Mouse (Mus musculus) midbrain, embryonic 14.5 days (tissue): ENCODE data around the gene Sec13. TPM values are rescaled to one million over a fixed set of nuclear protein-coding genes. Genes with fewer than 3 reads are reported as not detected.
A peak's percentile ranks its signal among the peaks of the same experiment; 100 is the strongest.

Source experiments
- ATAC-seq: fragments of 200-750 bp; cut with Nextera tagmentation; 2 replicates; pipeline ENCODE4 v1.8.0; 2017; ENCODE audit warnings: moderate number of reproducible peaks, moderate library complexity; ENCODE audit not compliant: low FRiP score, low TSS enrichment
- DNase-seq: peaks from one replicate; pipeline ENCODE4 v3.0.0-alpha.2; 2015
- H3K27ac ChIP-seq: fragments of 300-500 bp; sonication (generic); replicated peaks from 2 replicates; pipeline ENCODE4 v1.5.1; 2014; ENCODE audit warnings: mild to moderate bottlenecking, low read depth, low read length, moderate library complexity
- H3K27me3 ChIP-seq: fragments of 300-500 bp; sonication (generic); 2 replicates; pipeline ENCODE4 v1.6.1; 2014; ENCODE audit warnings: low read length, control low read depth, mixed read lengths; ENCODE audit not compliant: control insufficient read depth, insufficient read depth
- H3K36me3 ChIP-seq: fragments of 300-500 bp; sonication (generic); 2 replicates; pipeline ENCODE4 v1.6.1; 2014; ENCODE audit warnings: low read length, control low read depth; ENCODE audit not compliant: control insufficient read depth, insufficient read depth
- H3K4me1 ChIP-seq: fragments of 300-500 bp; sonication (generic); 2 replicates; pipeline ENCODE4 v1.6.1; 2014; ENCODE audit warnings: mild to moderate bottlenecking, antibody characterized with exemption, low read length, control low read depth; ENCODE audit not compliant: control insufficient read depth, insufficient read depth
- H3K4me2 ChIP-seq: fragments of 300-500 bp; sonication (generic); 2 replicates; pipeline ENCODE4 v1.6.1; 2014; ENCODE audit warnings: mild to moderate bottlenecking, low read length, moderate library complexity
- H3K4me3 ChIP-seq: fragments of 300-500 bp; sonication (generic); replicated peaks from 2 replicates; pipeline ENCODE4 v1.5.1; 2014; ENCODE audit warnings: low read depth, low read length
- H3K9ac ChIP-seq: fragments of 300-500 bp; sonication (generic); replicated peaks from 2 replicates; pipeline ENCODE4 v1.6.1; 2014; ENCODE audit warnings: mild to moderate bottlenecking, low read length, moderate library complexity
- H3K9me3 ChIP-seq: fragments of 300-500 bp; sonication (generic); 2 replicates; pipeline ENCODE4 v1.6.1; 2016; ENCODE audit warnings: low read length, control low read depth, mixed read lengths; ENCODE audit not compliant: control insufficient read depth
- WGBS: fragments of 180-500 bp; shearing (Covaris S2); extraction: QIAGEN DNeasy Blood & Tissue Kit; methylation state at CpG from one replicate; pipeline ENCODE4 v1.1.7; 2014; 5-methylcytosine and 5-hydroxymethylcytosine counted together
- polyA plus RNA-seq: library from polyadenylated mRNA; unstranded; fragments of >200 nt; fragmentation: Nextera tagmentation; extraction: Ambion mirVana; gene quantifications from 2 replicates; pipeline ENCODE4 v1.2.1, GENCODE M21; 2014

The Sec13 gene
- 205 and 211 TPM in 2 replicates for polyA plus RNA-seq

DNA sequence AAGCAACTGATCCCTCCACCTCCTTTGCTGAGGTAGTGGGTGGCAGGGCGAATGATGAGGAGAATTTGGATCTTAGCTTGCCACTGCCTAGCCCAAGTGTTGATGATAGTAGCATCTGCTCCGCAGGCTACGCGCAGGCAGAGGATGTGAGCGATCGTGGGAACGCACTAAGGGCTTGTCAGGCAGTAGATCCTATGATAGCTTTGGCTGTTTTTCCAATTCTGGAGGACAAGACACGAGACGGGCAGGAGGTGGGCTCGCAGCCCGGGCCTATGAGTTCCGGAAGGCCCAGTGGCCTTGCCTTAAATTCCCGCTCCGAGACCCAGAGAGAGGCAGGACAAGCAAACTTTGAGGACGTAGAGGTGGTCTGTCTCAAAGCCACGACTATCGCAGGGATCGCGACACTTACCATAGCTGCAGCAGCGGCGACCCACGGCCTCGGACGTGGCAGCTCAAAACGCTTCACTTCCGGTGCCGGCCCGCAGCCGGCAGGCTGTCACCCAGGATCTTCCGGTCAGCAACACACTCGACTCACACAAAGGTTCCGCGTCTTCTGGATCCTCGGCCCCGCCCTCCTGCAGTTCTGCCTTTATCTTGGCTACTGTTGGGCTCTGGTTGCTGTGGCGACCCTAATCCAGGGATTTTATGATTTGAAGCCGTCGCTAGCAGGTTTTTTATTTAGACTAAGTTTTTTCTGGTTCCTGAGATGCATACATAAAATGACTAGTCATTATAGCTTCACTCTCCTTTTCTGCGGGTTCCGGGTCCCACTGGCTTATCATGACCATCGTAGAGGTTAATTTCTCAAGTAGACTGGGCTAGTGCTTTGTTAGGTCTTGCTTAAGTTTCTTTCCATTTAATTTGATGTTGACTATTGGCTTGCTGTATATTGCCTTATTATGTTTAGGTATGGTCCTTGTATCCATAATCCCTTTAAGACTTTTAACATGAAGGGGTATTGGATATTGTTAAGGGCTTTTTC lies at the start of gene Sec13:
Sec13 (minus strand) TSS at position 508 of the 982 bp plus-strand sequence.
- Histone ChIP-seq H3K27ac (peak within 1 kb of the TSS; percentile 54), H3K27me3 (no peaks in the 10 kb centered on the region), H3K4me2 (peak within 1 kb of the TSS; percentile 90), H3K4me3 (peak within 1 kb of the TSS; percentile 80), H3K4me1 (peaks cover 9% of the 10 kb centered on the region), H3K9ac (peak within 1 kb of the TSS; percentile 81), H3K36me3 (peaks cover 27% of the 10 kb centered on the region), H3K9me3 (no peaks in the 10 kb centered on the region)
- DNase-seq (peak; percentile 96), ATAC-seq (peak; percentile 88)
- WGBS = 6% methylated on average over 41 of the region's 41 CpGs

DNA sequence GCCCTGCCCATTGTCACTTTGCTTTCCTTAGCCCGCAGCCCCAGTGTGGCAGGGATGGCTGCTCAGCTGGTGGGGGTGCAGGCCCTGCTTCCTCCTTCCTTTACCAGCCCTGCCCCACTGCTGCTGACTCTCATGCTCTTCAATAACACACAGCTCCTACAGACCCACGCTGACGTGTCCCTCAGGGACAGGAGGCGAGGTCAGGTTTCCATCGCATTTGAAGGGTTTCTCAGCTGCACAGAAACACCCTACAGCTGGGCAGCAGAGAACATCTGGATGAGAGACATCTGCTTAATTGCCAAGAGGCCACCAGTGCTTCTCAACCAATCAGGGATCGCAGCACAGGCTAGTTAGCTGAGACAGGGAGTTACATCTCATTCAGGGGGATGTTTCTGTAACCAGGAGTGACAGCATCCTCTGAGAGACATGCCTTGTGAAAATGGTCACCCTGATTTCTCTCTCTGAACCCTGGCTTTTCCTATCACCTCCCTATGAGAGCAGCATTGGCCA lies 47.0 kb upstream of the Sec13 start:
- Histone ChIP-seq H3K9me3 (no peaks in the 10 kb centered on the region), H3K4me1 (no peaks in the 10 kb centered on the region), H3K27me3 (no peaks in the 10 kb centered on the region), H3K9ac (no peak overlapping the region), H3K4me3 (no peak overlapping the region), H3K36me3 (peaks cover 18% of the 10 kb centered on the region), H3K27ac (no peak overlapping the region), H3K4me2 (no peak overlapping the region)
- WGBS = 49% methylated on average over 6 of the region's 6 CpGs
- ATAC-seq (no peak), DNase-seq (no peak)

GRCm38 (mm10) chr6:113785658-113786057 lies 45.1 kb upstream of the Sec13 start:
- H3K27ac ChIP-seq = no peak overlapping the region
- DNase-seq (no peak), ATAC-seq (no peak)
- H3K27me3 ChIP-seq = no peaks in the 10 kb centered on the region
- no peak overlapping the region for H3K4me3 ChIP-seq
- no peaks in the 10 kb centered on the region for H3K4me1 ChIP-seq
- no peak overlapping the region for H3K9ac ChIP-seq
- H3K4me2 ChIP-seq = no peak overlapping the region
- 86% methylated on average over 7 of the region's 7 CpGs for WGBS
- H3K36me3 ChIP-seq = peaks cover 25% of the 10 kb centered on the region
- H3K9me3 ChIP-seq = no peaks in the 10 kb centered on the region

- DNase-seq = no peak
- H3K36me3 ChIP-seq = peaks cover 15% of the 10 kb centered on the region; the same call in 1 of the 2 replicates
- H3K4me3 ChIP-seq = no peak overlapping the region
- no peaks in the 10 kb centered on the region for H3K9me3 ChIP-seq
- no peaks in the 10 kb centered on the region for H3K4me1 ChIP-seq
- no peak for ATAC-seq
- H3K27me3 ChIP-seq = no peaks in the 10 kb centered on the region
- H3K27ac ChIP-seq = no peak overlapping the region
- 61% methylated on average over 7 of the region's 7 CpGs for WGBS
- no peak overlapping the region for H3K9ac ChIP-seq
- no peak overlapping the region for H3K4me2 ChIP-seq
Measured at GRCm38 (mm10) chr6:113778229-113778753, 37.7 kb upstream of the Sec13 start.

DNA sequence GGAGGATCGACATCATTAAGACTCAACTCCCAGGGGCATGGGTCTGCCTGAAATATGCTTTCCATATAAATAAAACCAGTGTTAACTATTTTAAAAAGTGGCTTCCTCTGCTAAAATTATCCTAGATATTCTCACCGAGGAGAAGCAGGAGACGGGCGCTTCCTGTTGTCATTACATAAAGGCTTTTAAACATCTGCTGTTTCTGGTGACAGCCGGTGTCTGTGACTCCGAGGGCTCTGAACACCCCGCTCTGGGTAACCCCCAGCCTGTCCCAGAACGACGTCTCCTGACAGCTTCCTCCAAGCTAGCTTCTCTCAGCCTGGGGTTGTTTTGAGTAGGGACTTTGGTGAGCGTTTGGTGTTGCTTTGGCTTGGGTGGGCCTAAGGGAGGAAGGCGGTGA lies 28.3 kb upstream of the Sec13 start:
- Histone ChIP-seq H3K9ac (no peak overlapping the region), H3K27ac (no peak overlapping the region), H3K36me3 (peaks cover 21% of the 10 kb centered on the region; the same call in 1 of the 2 replicates), H3K4me2 (no peak overlapping the region), H3K4me1 (no peaks in the 10 kb centered on the region), H3K27me3 (no peaks in the 10 kb centered on the region), H3K4me3 (no peak overlapping the region), H3K9me3 (no peaks in the 10 kb centered on the region)
- 76% methylated on average over 11 of the region's 11 CpGs for WGBS
- DNase-seq (no peak), ATAC-seq (no peak)

- peak; percentile 50; the same call in 1 of the 2 replicates for ATAC-seq
- no peak overlapping the region for H3K27ac ChIP-seq
- no peaks in the 10 kb centered on the region for H3K9me3 ChIP-seq
- peak; percentile 91 for DNase-seq
- H3K9ac ChIP-seq = no peak overlapping the region
- H3K36me3 ChIP-seq = peaks cover 41% of the 10 kb centered on the region
- H3K4me1 ChIP-seq = no peaks in the 10 kb centered on the region
- WGBS = 25% methylated on average over 7 of the region's 7 CpGs
- H3K4me2 ChIP-seq = no peak overlapping the region
- H3K27me3 ChIP-seq = no peaks in the 10 kb centered on the region
- H3K4me3 ChIP-seq = no peak overlapping the region
Measured at GRCm38 (mm10) chr6:113761644-113762043, 21.1 kb upstream of the Sec13 start.

GRCm38 (mm10) chr6:113749119-113749685 lies 8.7 kb upstream of the Sec13 start:
- H3K4me1 ChIP-seq = no peaks in the 10 kb centered on the region
- no peak overlapping the region for H3K4me3 ChIP-seq
- DNase-seq = no peak

GRCm38 (mm10) chr6:113748351-113748750 lies 7.8 kb upstream of the Sec13 start:
- H3K4me3 ChIP-seq = no peak overlapping the region
- DNase-seq (no peak), ATAC-seq (no peak)
- no peaks in the 10 kb centered on the region for H3K9me3 ChIP-seq
- no peak overlapping the region for H3K9ac ChIP-seq
- H3K27ac ChIP-seq = no peak overlapping the region
- H3K27me3 ChIP-seq = 0 out of 2 replicates have a peak, but pooled peaks cover 3% of the 10 kb centered on the region
- no peak overlapping the region for H3K4me2 ChIP-seq
- no peaks in the 10 kb centered on the region for H3K4me1 ChIP-seq
- H3K36me3 ChIP-seq = peaks cover 5% of the 10 kb centered on the region; the same call in 1 of the 2 replicates
- WGBS = 40% methylated on average over 26 of the region's 26 CpGs

More at GRCm38 (mm10) chr6:113749119-113749685, 8.7 kb upstream of the Sec13 start:
- H3K9ac ChIP-seq = no peak overlapping the region
- H3K27ac ChIP-seq = no peak overlapping the region
- no peak overlapping the region for H3K4me2 ChIP-seq
- H3K36me3 ChIP-seq = peaks cover 5% of the 10 kb centered on the region; the same call in 1 of the 2 replicates
- 0 out of 2 replicates have a peak, but pooled peaks cover 3% of the 10 kb centered on the region for H3K27me3 ChIP-seq
- WGBS = 62% methylated on average over 17 of the region's 17 CpGs
- no peaks in the 10 kb centered on the region for H3K9me3 ChIP-seq
- no peak for ATAC-seq
